Mouse (Mus musculus) kidney, adult 2 months (tissue): ENCODE results near the gene Fam168b. TPM values are rescaled to one million over a fixed set of nuclear protein-coding genes. Genes with fewer than 3 reads are reported as not detected.

Source experiments
- DNase-seq: peaks from one replicate; pipeline ENCODE4 v3.0.0; 2021
- H3K27ac ChIP-seq: fragments of 200-500 bp; 2 replicates; pipeline ENCODE4 v1.5.1; 2012; ENCODE audit warnings: low read depth, low read length, control low read depth, inconsistent platforms; ENCODE audit not compliant: insufficient read depth
- H3K27me3 ChIP-seq: fragments of 200-500 bp; replicated peaks from 2 replicates; pipeline ENCODE4 v1.6.1; 2012; ENCODE audit warnings: mild to moderate bottlenecking, moderate library complexity, low read length, inconsistent platforms; ENCODE audit not compliant: control insufficient read depth, insufficient read depth
- H3K36me3 ChIP-seq: fragments of 200-500 bp; 2 replicates; pipeline ENCODE4 v1.6.1; 2012; ENCODE audit warnings: mild to moderate bottlenecking, moderate library complexity, low read length, inconsistent platforms; ENCODE audit not compliant: control insufficient read depth, insufficient read depth
- H3K4me1 ChIP-seq: fragments of 200-500 bp; 2 replicates; pipeline ENCODE4 v1.6.1; 2011; ENCODE audit warnings: low read length; ENCODE audit not compliant: control insufficient read depth, insufficient read depth
- H3K4me3 ChIP-seq: fragments of 200-500 bp; 2 replicates; pipeline ENCODE4 v1.5.1; 2011; ENCODE audit warnings: mild to moderate bottlenecking, low read depth, low read length, control low read depth; ENCODE audit not compliant: insufficient read depth
- CTCF ChIP-seq: fragments of 200-500 bp; conservative IDR thresholded peaks from 2 replicates; pipeline ENCODE4 v1.5.1; 2011; ENCODE audit warnings: low read depth, mild to moderate bottlenecking, control low read depth, low read length, moderate library complexity, mixed read lengths; ENCODE audit not compliant: insufficient read depth, insufficient read length
- POLR2A ChIP-seq: fragments of 200-500 bp; IDR thresholded peaks from one replicate; pipeline ENCODE4 v1.6.1; 2011; ENCODE audit warnings: low read depth, low read length, control low read depth
- WGBS: fragments of 180-500 bp; shearing (Covaris S2); methylation state at CpG from one replicate; pipeline ENCODE4 v1.1.7; 2018; 5-methylcytosine and 5-hydroxymethylcytosine counted together
- polyA plus RNA-seq: library from polyadenylated mRNA; depleted of rRNA; stranded (reverse); fragments of >200 nt; gene quantifications from 2 replicates; pipeline ENCODE4 v1.2.3, GENCODE M21; 2012

Fam168b gene
- polyA plus RNA-seq, 1 experiment: 236 TPM

GRCm38 (mm10) chr1:34869231-34869630, 26.4 kb upstream of the Fam168b start:
- TF ChIP-seq POLR2A (no peak), CTCF (no peak)
- Histone ChIP-seq H3K4me1 (no peaks in the 10 kb centered on the region), H3K27ac (no peak overlapping the region), H3K36me3 (peaks cover 3% of the 10 kb centered on the region; the same call in 1 of the 2 replicates), H3K27me3 (no peaks in the 10 kb centered on the region), H3K4me3 (no peak overlapping the region)
- no peak for DNase-seq
- WGBS: 95% methylated on average over 16 of the region's 16 CpGs

GRCm38 (mm10) chr1:34868391-34868790, 25.5 kb upstream of the Fam168b start:
- H3K27ac ChIP-seq: no peak overlapping the region
- WGBS: 93% methylated on average over 8 of the region's 8 CpGs
- no peaks in the 10 kb centered on the region for H3K27me3 ChIP-seq
- TF ChIP-seq CTCF: no peak
- no peak for TF ChIP-seq POLR2A
- H3K4me3 ChIP-seq: no peak overlapping the region
- H3K4me1 ChIP-seq: peaks cover under 1% of the 10 kb centered on the region; the same call in 1 of the 2 replicates
- DNase-seq: no peak
- H3K36me3 ChIP-seq: peaks cover 3% of the 10 kb centered on the region

GRCm38 (mm10) chr1:34867574-34867955, 24.7 kb upstream of the Fam168b start:
- no peak for DNase-seq

GRCm38 (mm10) chr1:34866815-34867573, 24.1 kb upstream of the Fam168b start:
- 61% methylated on average over 10 of the region's 10 CpGs for WGBS
- Histone ChIP-seq H3K27me3 (no peaks in the 10 kb centered on the region), H3K4me1 (peaks cover 9% of the 10 kb centered on the region; the same call in 1 of the 2 replicates), H3K4me3 (no peak overlapping the region), H3K27ac (no peak overlapping the region), H3K36me3 (peaks cover 3% of the 10 kb centered on the region)
- no peak for TF ChIP-seq POLR2A
- peak; percentile 98 for TF ChIP-seq CTCF
- DNase-seq: peak; percentile 94

More at GRCm38 (mm10) chr1:34867574-34867955, 24.7 kb upstream of the Fam168b start:
- no peaks in the 10 kb centered on the region for H3K27me3 ChIP-seq
- TF ChIP-seq POLR2A (no peak), CTCF (no peak)
- H3K4me1 ChIP-seq: peaks cover 7% of the 10 kb centered on the region; the same call in 1 of the 2 replicates
- H3K27ac ChIP-seq: no peak overlapping the region
- peaks cover 3% of the 10 kb centered on the region for H3K36me3 ChIP-seq
- no peak overlapping the region for H3K4me3 ChIP-seq
- 94% methylated on average over 5 of the region's 5 CpGs for WGBS

GRCm38 (mm10) chr1:34865866-34866265, 23.0 kb upstream of the Fam168b start:
- H3K36me3 ChIP-seq: peaks cover 2% of the 10 kb centered on the region
- no peak overlapping the region for H3K27ac ChIP-seq
- H3K4me3 ChIP-seq: no peak overlapping the region
- 94% methylated on average over 9 of the region's 9 CpGs for WGBS
- peaks cover 9% of the 10 kb centered on the region; the same call in 1 of the 2 replicates for H3K4me1 ChIP-seq
- no peaks in the 10 kb centered on the region for H3K27me3 ChIP-seq
- no peak for DNase-seq
- TF ChIP-seq POLR2A: no peak
- no peak for TF ChIP-seq CTCF

- 77% methylated on average over 7 of the region's 7 CpGs for WGBS
Observed at GRCm38 (mm10) chr1:34864243-34864642, 21.4 kb upstream of the Fam168b start.

GRCm38 (mm10) chr1:34863323-34863722, 20.5 kb upstream of the Fam168b start:
- DNase-seq: no peak
- WGBS: 78% methylated on average over 7 of the region's 7 CpGs
- TF ChIP-seq POLR2A: no peak
- Histone ChIP-seq H3K27me3 (no peaks in the 10 kb centered on the region), H3K4me1 (peaks cover 22% of the 10 kb centered on the region), H3K27ac (0 out of 2 replicates have a peak overlapping the region, but pooled peaks have one; percentile 1), H3K4me3 (no peak overlapping the region), H3K36me3 (no peaks in the 10 kb centered on the region; the same call in 1 of the 2 replicates)

More at GRCm38 (mm10) chr1:34864243-34864642, 21.4 kb upstream of the Fam168b start:
- Histone ChIP-seq H3K4me1 (peaks cover 13% of the 10 kb centered on the region), H3K27me3 (no peaks in the 10 kb centered on the region), H3K27ac (no peak overlapping the region), H3K36me3 (peaks cover 1% of the 10 kb centered on the region), H3K4me3 (no peak overlapping the region)
- DNase-seq: no peak
- TF ChIP-seq POLR2A (no peak), CTCF (no peak)
